Mouse (Mus musculus): ENCODE measurements around the gene Cdkal1. TPM values are rescaled to one million over a fixed set of nuclear protein-coding genes. Genes with fewer than 3 reads are reported as not detected.
A peak's percentile ranks its signal among the peaks of the same experiment; 100 is the strongest.

The Cdkal1 gene
- total RNA-seq, 2 experiments from 2014 or later = 12.4 to 46.7 TPM

DNA sequence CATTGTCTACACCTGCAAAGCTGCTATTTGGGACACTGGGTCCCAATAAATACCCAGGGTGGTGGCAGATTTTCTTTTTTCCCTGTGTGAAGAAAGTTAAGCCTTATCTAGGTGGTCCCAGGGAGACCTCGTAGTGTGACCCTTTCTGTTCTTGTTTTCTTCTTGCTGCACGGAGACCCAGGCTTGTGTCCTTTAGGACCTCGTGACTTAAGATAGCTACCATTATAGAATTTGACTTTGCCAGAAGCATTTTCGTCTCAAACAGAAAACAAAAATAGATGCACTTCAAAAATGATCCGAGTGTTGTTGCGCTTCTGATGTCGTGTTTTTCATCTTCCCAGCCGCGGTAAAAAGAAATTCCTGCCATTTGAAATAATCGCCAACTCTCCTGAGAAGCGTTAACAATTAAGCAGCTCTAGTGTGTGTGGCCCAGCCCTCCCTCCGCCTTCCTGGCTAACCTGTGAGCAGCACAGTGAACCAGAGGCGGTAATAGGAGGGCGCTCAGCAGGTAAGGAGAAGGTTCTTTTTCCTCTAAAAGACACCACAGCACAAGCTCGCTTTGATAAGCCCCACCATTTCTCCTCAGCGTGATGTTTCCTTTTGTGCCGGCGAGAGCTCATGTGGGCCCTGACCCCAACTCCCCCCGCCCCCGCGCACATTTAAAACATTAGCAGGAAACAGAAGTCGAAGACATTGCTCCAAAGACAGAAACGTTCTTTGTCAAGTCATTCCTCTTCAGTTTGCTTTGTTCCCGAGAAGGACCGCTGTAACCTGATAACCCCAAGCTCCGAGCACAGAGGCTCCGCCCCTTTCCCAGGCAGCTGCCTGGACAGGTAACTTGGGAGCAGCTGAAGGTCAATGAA lies 645.1 kb downstream of the Cdkal1 start:
- 0 out of 2 replicates have a peak, but pooled peaks have one; percentile 47 for ATAC-seq (ENCODE audit: poor library complexity, severe bottlenecking)

DNA sequence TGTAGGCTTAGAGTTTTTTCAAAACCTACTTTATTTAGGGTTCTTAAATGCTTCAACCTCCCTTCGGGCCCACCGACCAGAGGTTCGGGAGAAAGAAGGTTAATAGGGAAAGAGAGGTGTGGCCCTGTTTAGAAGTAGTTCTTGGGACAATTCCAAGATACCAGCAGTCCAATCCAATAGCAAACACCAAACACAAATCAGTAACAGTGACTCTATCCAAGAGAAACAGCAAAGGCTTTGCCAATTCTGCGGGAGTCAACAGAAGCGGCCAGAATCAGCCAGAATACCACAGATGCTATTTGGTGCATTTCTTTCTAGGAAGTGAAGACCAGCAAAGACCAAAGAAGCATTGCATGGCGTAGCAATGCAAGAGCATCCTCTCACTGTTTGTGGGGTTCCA lies 646.7 kb downstream of the Cdkal1 start:
- no peak for ATAC-seq (ENCODE audit: poor library complexity, severe bottlenecking)

DNA sequence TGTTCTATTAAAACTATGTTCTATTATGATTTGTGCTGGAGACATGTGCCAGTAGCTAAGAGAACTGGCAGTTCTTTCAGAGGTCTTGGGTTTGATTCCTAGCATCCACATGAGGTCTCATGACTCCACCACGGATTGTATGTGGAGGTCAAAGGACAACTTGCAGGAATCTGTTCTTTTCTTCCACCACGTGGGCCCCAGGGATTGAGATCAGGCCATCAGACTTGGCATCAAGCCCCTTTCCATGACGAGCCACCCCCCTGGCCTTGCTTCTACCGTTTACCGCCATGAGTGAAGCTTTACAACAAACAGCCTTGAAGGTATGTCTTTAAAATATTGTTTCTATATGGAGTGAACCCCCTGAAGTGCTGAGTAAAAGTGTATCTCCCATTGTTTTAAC lies 651.6 kb downstream of the Cdkal1 start:
- no peak for ATAC-seq (ENCODE audit: poor library complexity, severe bottlenecking)

- ATAC-seq (ENCODE audit: poor library complexity, severe bottlenecking) = no peak
These were observed 652.0 kb downstream of the Cdkal1 start for GRCm38 (mm10) chr13:29203426-29203825.

DNA sequence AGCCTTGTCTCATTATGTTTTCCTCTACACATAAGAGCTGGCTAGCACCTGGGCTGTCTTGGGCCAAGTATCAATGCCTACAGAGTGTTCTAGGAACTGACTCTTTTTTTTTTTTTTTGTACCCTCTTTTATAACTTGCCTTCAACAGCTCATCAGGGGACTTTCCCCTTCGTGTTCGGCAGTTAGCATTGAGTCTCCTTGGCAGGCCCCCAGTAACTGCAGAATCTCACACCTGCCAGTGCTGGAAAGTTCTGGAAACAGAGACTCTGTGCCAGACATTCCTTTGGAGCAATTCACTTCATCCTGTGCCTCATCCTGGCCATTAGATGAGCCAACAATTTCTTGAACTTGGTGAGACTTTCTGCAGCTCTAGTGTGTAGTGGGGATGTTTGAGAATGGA lies 652.9 kb downstream of the Cdkal1 start:
- no peak for ATAC-seq (ENCODE audit: poor library complexity, severe bottlenecking)

DNA sequence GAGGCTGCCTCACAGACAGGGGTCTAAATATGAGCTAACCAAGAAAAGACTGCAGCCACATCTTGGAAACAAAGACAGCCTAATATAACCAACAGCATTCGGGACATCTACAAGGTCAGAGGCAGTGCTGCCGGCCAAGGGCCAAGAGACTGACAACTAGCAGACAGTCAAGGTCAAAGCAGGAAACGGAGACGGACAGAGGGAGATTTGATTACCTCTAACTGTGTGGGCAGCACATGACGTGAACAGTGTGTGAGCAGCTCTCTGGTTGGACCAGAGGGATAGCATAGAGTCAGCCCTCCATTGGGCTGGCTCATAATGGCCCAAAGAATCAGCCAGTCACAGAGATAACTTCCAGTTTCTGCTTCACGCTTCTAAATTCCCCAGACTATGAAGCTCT lies 655.8 kb downstream of the Cdkal1 start:
- no peak for ATAC-seq (ENCODE audit: poor library complexity, severe bottlenecking)

DNA sequence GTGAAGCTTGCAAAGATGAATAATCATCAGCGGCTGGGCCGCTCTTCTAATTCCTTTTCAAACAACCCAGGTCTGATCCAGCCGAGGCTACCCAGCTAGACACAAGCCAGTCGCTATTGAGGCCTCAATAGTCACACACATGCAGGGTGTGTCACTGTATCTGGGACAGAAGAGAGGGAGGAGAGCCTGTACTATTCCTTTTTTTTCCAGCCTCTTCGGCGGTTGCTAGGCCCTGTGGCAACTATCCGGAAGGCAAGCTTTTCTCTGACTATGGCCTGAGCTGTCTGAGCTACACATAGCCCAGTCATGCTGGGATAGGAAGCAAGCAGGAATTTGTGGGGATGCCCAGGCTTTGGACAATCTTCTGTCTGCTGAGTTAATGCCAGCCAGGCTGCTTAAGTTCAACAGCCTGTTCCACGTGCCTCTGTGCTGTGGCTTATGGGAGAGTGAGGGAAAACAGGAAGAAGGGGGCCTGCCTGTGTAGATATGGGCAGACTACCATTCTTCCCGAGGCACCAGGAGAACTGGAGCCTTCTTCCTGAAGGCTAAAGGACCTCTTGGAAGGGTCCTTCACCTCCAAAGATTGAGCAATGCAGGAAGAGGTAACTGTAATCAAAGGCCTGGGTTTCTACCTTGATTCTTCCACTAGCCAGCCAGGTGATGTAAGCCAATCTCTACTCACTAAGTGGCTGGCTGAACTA lies 658.5 kb downstream of the Cdkal1 start:
- ATAC-seq (ENCODE audit: poor library complexity, severe bottlenecking) = no peak

GRCm38 (mm10) chr13:29195722-29196121 lies 659.8 kb downstream of the Cdkal1 start:
- ATAC-seq (ENCODE audit: poor library complexity, severe bottlenecking) = no peak

DNA sequence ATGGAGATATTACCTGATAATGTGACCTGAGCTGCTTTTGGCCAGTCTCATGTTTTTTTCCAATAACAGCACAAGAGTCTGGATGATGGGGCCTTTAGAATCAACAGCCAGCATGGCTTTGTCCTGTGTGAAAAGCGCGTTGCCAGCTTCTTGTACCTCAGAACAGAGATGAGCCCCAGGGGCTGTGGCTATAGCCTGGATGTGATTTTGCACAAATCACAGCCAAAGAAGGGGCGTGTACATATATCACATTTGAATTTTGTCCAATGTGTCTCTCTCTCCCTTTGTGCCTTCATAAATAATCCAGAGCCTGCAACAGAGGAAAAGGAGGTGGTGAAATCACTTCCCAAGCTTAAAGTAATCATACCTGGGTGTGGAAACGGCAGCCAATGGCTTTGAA lies 660.5 kb downstream of the Cdkal1 start:
- no peak for ATAC-seq (ENCODE audit: poor library complexity, severe bottlenecking)

- no peak for ATAC-seq (ENCODE audit: poor library complexity, severe bottlenecking)
These were observed 662.8 kb downstream of the Cdkal1 start for GRCm38 (mm10) chr13:29192697-29193096.

GRCm38 (mm10) chr13:29190548-29190947 lies 664.9 kb downstream of the Cdkal1 start:
- no peak for ATAC-seq (ENCODE audit: poor library complexity, severe bottlenecking)

DNA sequence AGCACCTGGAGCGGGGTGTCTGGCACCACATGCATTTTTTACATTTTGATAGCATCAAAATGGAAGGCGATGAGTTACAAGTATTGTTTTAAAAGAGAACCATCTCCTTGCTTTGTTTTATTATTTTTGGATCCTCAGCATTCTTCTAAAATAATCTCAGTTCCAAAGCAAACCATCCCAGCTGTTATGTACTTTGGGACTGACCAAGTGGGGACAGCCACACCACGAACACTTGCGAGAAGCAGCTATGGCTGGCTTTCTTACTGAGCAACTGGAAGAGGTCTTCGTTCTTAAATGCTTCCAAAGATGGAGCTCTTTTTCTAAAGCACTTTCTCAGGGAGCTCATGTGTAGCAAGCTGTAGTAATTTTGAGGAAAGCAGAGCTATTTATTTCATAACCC lies 668.7 kb downstream of the Cdkal1 start:
- ATAC-seq (ENCODE audit: poor library complexity, severe bottlenecking) = no peak

DNA sequence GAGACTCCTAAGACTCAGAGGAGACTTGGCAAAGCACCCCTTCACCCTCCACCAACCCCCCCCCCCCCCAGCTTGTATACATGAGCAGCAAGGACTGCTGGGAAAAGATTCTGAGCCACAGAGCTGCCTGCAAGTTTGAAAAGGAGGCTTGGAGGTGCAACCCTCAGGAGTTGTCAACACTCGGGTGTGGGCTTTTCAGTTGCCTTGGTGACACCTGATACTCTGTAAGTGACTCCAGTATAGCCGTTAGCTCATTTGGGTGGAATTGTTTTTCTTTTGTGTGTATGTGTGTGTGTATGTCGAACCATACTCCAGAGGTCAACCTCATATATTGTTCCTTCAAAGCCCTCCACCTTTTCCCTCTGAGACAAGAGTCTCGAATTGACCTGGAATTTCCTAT lies 669.9 kb downstream of the Cdkal1 start:
- ATAC-seq (ENCODE audit: poor library complexity, severe bottlenecking) = no peak

- ATAC-seq (ENCODE audit: poor library complexity, severe bottlenecking) = no peak
These were observed 670.9 kb downstream of the Cdkal1 start for GRCm38 (mm10) chr13:29184545-29184944.

DNA sequence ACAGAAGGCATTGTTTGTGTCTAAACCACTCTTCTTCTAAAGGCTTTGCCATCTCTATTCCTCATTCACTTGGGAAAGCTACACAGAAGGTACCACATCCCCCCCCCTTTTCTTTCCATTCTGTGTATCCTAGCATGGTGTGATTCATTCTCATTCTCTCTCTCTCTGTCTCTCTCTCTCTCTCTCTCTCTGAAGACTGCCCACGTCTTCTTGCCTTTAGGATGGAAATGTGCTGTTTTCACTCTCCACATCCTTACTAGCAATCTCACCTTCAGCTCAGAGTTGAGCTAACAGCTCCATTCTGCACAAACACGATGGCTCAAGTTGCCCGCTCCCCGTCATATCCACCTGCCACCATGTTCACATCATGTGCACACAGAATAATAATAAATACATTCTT lies 675.6 kb downstream of the Cdkal1 start:
- no peak for ATAC-seq (ENCODE audit: poor library complexity, severe bottlenecking)

GRCm38 (mm10) chr13:29179260-29179659 lies 676.2 kb downstream of the Cdkal1 start:
- ATAC-seq (ENCODE audit: poor library complexity, severe bottlenecking) = no peak

- ATAC-seq (ENCODE audit: poor library complexity, severe bottlenecking) = no peak
These were observed 677.5 kb downstream of the Cdkal1 start for GRCm38 (mm10) chr13:29177889-29178486.

GRCm38 (mm10) chr13:29169356-29169755 lies 686.1 kb downstream of the Cdkal1 start:
- ATAC-seq (ENCODE audit: poor library complexity, severe bottlenecking) = no peak

DNA sequence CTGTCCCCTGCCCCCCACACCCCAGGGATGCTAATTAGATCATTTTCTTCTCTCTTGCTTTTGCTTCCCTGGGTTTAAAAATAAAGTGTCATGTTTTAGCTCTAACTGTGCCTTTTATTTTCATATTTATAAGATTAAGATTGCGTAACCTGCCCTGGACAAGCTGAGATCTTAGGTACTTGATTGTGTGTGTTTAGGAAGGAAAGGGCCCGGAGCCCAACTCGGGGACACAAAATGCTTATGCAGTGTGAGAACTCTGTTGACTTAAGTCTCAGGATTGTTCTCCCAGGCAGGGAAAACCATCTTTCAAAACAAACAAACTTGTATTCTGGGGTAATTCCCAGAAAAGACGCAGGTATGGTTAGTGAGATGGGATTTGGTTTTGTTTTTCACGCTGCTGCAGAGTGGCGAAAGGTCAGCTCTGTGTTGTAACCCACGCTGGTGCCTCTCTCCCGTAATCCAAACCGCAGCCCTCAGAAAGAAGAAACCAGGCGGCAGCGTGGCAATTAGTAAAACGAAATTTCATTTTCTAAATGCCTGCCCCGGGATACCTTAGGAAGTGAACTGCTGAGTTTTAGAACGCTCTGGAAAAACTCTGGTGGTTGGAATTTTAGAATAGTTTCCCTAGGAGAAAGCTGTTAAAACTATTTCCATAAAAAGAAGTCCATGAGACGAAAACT lies 690.5 kb downstream of the Cdkal1 start:
- ATAC-seq (ENCODE audit: poor library complexity, severe bottlenecking) = no peak

DNA sequence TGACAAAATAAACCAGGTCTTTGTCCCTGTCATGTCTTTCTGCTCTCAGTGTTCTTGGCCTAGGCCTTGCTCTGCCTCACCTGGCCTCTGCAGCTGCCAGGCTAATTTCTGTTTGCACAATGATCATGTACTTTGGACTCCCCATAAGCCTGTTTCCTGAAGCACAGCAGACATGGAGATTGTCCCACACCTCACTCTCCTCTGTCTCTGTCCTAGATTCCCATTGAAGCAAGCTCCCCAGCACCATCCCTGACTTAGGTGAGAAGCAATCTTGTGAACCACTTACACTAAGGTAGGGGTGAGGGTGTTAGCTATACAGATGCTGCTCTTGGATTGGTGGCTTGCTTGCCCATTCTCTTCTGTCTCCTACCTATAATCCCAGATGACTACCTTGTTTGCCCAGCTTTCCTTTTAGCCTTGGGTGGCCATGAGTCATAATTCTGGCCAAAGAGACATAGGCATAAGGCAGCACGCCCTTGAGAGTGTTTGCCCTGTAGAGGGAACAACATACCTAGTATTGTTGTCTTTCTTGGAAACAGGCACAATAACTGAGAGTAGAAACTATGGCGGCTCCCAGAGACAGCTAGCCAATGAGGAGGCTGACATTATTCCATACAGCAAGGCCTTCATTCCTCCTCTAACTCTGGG lies 692.5 kb downstream of the Cdkal1 start:
- ATAC-seq (ENCODE audit: poor library complexity, severe bottlenecking) = no peak

- no peak for ATAC-seq (ENCODE audit: poor library complexity, severe bottlenecking)
These were observed 693.0 kb downstream of the Cdkal1 start for GRCm38 (mm10) chr13:29162444-29162843.
